Mouse (Mus musculus) bone marrow, adult 2 months (tissue): ENCODE results near the gene Amph. TPM values are rescaled to one million over a fixed set of nuclear protein-coding genes. Genes with fewer than 3 reads are reported as not detected.
"Not testable (repeated sequence)": the region's sequence is repeated elsewhere in the genome, so short reads cannot be mapped to it uniquely, and the experiment has no call there.

Experiments used
- H3K27ac ChIP-seq: fragments of 200-500 bp; 2 replicates; pipeline ENCODE4 v1.5.1; 2012; ENCODE audit warnings: low read depth, mild to moderate bottlenecking, control low read depth, inconsistent platforms, low read length; ENCODE audit not compliant: control insufficient read depth, poor library complexity, insufficient read depth
- H3K4me1 ChIP-seq: fragments of 200-500 bp; 2 replicates; pipeline ENCODE4 v1.6.1; 2011; ENCODE audit warnings: low read length; ENCODE audit not compliant: control insufficient read depth, insufficient read depth
- H3K4me3 ChIP-seq: fragments of 200-500 bp; replicated peaks from 2 replicates; pipeline ENCODE3; 2011; ENCODE audit warnings: mild to moderate bottlenecking, low read depth, low read length, control low read depth; ENCODE audit not compliant: control insufficient read depth
- CTCF ChIP-seq: fragments of 200-500 bp; IDR thresholded peaks from 2 replicates; pipeline ENCODE4 v1.5.1; 2011; ENCODE audit warnings: low read length, control low read depth; ENCODE audit not compliant: control insufficient read depth, insufficient read depth
- POLR2A ChIP-seq: fragments of 200-500 bp; IDR thresholded peaks from 2 replicates; pipeline ENCODE4 v1.6.1; 2011; ENCODE audit warnings: low read depth, mild to moderate bottlenecking, control low read depth, low read length, borderline replicate concordance; ENCODE audit not compliant: control insufficient read depth
- whole genome bisulfite sequencing: fragments of 180-500 bp; shearing (Covaris S2); methylation state at CpG from one replicate; pipeline ENCODE4 v1.1.7; 2018; 5-methylcytosine and 5-hydroxymethylcytosine counted together
- polyA plus RNA-seq: library from polyadenylated mRNA; stranded (reverse); fragments of >200 nt; gene quantifications from 2 replicates; pipeline ENCODE4 v1.2.4, GENCODE M21; 2011; ENCODE audit warnings: low replicate concordance; ENCODE audit not compliant: missing spikeins, insufficient read depth, insufficient read length

Gene Amph
- polyA plus RNA-seq, 1 experiment = 0.50 TPM

GRCm38 (mm10) chr13:19101889-19102402 is 153.9 kb downstream of the Amph start:
- TF ChIP-seq POLR2A (no peak), CTCF (no peak)
- no peak overlapping the region for H3K4me3 ChIP-seq
- 75% methylated on average over 10 of the region's 10 CpGs for WGBS

GRCm38 (mm10) chr13:19106418-19106817 is 158.4 kb downstream of the Amph start:
- Histone ChIP-seq H3K27ac (no peak overlapping the region), H3K4me1 (no peaks in the 10 kb centered on the region), H3K4me3 (no peak overlapping the region)
- TF ChIP-seq POLR2A (no peak), CTCF (no peak)
- 44% methylated on average over 5 of the region's 5 CpGs for WGBS

More at GRCm38 (mm10) chr13:19101889-19102402, 153.9 kb downstream of the Amph start:
- H3K27ac ChIP-seq = no peak overlapping the region
- no peaks in the 10 kb centered on the region for H3K4me1 ChIP-seq

- no peak overlapping the region for H3K27ac ChIP-seq
- no peaks in the 10 kb centered on the region; the same call in 1 of the 2 replicates for H3K4me1 ChIP-seq
- WGBS = 54% methylated on average over 3 of the region's 3 CpGs
- H3K4me3 ChIP-seq = no peak overlapping the region
- TF ChIP-seq POLR2A (no peak), CTCF (no peak)
Measured at GRCm38 (mm10) chr13:19109331-19109730, 161.3 kb downstream of the Amph start.

- TF ChIP-seq POLR2A = no peak
- no peak for TF ChIP-seq CTCF
- Histone ChIP-seq H3K4me3 (no peak overlapping the region), H3K4me1 (no peaks in the 10 kb centered on the region; the same call in 1 of the 2 replicates), H3K27ac (no peak overlapping the region)
- 79% methylated on average over 14 of the region's 14 CpGs for WGBS
Measured at GRCm38 (mm10) chr13:19113034-19113922, 165.3 kb downstream of the Amph start.

GRCm38 (mm10) chr13:19114761-19115160 is 166.8 kb downstream of the Amph start:
- not testable (repeated sequence) for H3K27ac ChIP-seq, H3K4me1 ChIP-seq, H3K4me3 ChIP-seq
- 94% methylated on average over 9 of the region's 9 CpGs for WGBS

GRCm38 (mm10) chr13:19126912-19127552 is 179.0 kb downstream of the Amph start:
- H3K27ac ChIP-seq = peak overlapping the region; percentile 2
- no peak overlapping the region for H3K4me3 ChIP-seq
- 38% methylated on average over 5 of the region's 5 CpGs for WGBS
- H3K4me1 ChIP-seq = no peaks in the 10 kb centered on the region; the same call in 1 of the 2 replicates
- no peak for TF ChIP-seq POLR2A
- no peak for TF ChIP-seq CTCF

GRCm38 (mm10) chr13:19133833-19134232 is 185.8 kb downstream of the Amph start:
- whole genome bisulfite sequencing = 19% methylated on average over 4 of the region's 4 CpGs
- TF ChIP-seq CTCF (no peak), POLR2A (no peak)
- Histone ChIP-seq H3K4me1 (no peaks in the 10 kb centered on the region), H3K27ac (no peak overlapping the region), H3K4me3 (no peak overlapping the region)

- TF ChIP-seq CTCF (no peak), POLR2A (no peak)
- WGBS = 74% methylated on average over 7 of the region's 7 CpGs
- no peak overlapping the region for H3K27ac ChIP-seq
- no peak overlapping the region for H3K4me3 ChIP-seq
- H3K4me1 ChIP-seq = no peaks in the 10 kb centered on the region
Measured at GRCm38 (mm10) chr13:19137212-19137611, 189.2 kb downstream of the Amph start.
